Mouse (Mus musculus): Measurements from ENCODE around the gene P2rx7.

- TF ChIP-seq CTCF (IDR thresholded peaks at IDR 0.05; ENCODE audit: low read depth) (no peak), EP300 (IDR thresholded peaks at IDR 0.05; ENCODE audit: low read depth) (no peak)
Observed at GRCm38 (mm10) chr5:122645290-122645689, 1.6 kb downstream of the P2rx7 start.
